ENCODE assay signal across 11 mouse cellular contexts in genomic region chrX:110817211-110817610, GRCm38 (mm10). TPM values are rescaled to one million over a fixed set of nuclear protein-coding genes. Genes with fewer than 3 reads are reported as not detected.
A peak's percentile ranks its signal among the peaks of the same experiment; 100 is the strongest.
DNase-seq lines count a peak whose midpoint lies in the region; ATAC-seq and TF ChIP-seq lines count a peak whose summit lies in the region.
"Had no signal": no experiment of that assay in that cellular context is flagged by ENCODE, and none has a peak within 500 bp of the region (broad histone marks: within the 10 kb centered on the region; RNA-seq: fewer than 3 reads in every experiment).

No protein-coding gene starts in this region.

- peak overlapping the region; percentile 49 for H3K9ac ChIP-seq in forebrain, embryonic 15.5 days (replicated peaks)
- H3K9ac ChIP-seq in midbrain, embryonic 12.5 days (replicated peaks): peak overlapping the region; percentile 74

- TF ChIP-seq POLR2A in thymus, adult 2 months (IDR thresholded peaks at IDR 0.05; ENCODE audit: control insufficient read depth, extremely low read depth, insufficient read depth, low read length, poor library complexity): no peak

- no peaks in the 10 kb centered on the region for H3K36me3 ChIP-seq in forebrain, embryonic 15.5 days
- no peaks in the 10 kb centered on the region for H3K36me3 ChIP-seq in midbrain, embryonic 12.5 days
- H3K36me3 ChIP-seq in thymus, adult 2 months (ENCODE audit: control insufficient read depth, insufficient read depth, low read length): no peaks in the 10 kb centered on the region

- no peak for TF ChIP-seq CTCF in thymus, adult 2 months (IDR thresholded peaks at IDR 0.05; ENCODE audit: borderline replicate concordance, control insufficient read depth, extremely low read depth, insufficient read depth, low read length, poor library complexity)

- peak overlapping the region; percentile 57 for H3K4me3 ChIP-seq in forebrain, embryonic 15.5 days
- peak overlapping the region; percentile 66 for H3K4me3 ChIP-seq in midbrain, embryonic 12.5 days
- no peak overlapping the region for H3K4me3 ChIP-seq in thymus, adult 2 months (ENCODE audit: control insufficient read depth, insufficient read depth, low read length)

- peaks cover 3% of the 10 kb centered on the region; the same call in 1 of the 2 replicates for H3K4me1 ChIP-seq in forebrain, embryonic 15.5 days
- no peaks in the 10 kb centered on the region for H3K4me1 ChIP-seq in midbrain, embryonic 12.5 days
- no peaks in the 10 kb centered on the region for H3K4me1 ChIP-seq in thymus, adult 2 months (replicated peaks; ENCODE audit: control insufficient read depth, insufficient read depth, low read length)

- intact Hi-C loops in left cerebral cortex, postnatal 14 days (cut with DNase I): no loop called here

- H3K9me3 ChIP-seq in forebrain, embryonic 15.5 days: no peaks in the 10 kb centered on the region
- no peaks in the 10 kb centered on the region for H3K9me3 ChIP-seq in midbrain, embryonic 12.5 days

- 18% methylated on average over 10 of the region's 10 CpGs for WGBS in forebrain, embryonic 15.5 days
- 14% methylated on average over 10 of the region's 10 CpGs for WGBS in midbrain, embryonic 12.5 days
- 10% methylated on average over 10 of the region's 10 CpGs for WGBS in thymus, adult 2 months

- no peaks in the 10 kb centered on the region for H3K27me3 ChIP-seq in forebrain, embryonic 15.5 days
- H3K27me3 ChIP-seq in midbrain, embryonic 12.5 days: no peaks in the 10 kb centered on the region
- H3K27me3 ChIP-seq in thymus, adult 2 months (ENCODE audit: control insufficient read depth, insufficient read depth, low read length): no peaks in the 10 kb centered on the region

- peak; percentile 2 to 3 for DNase-seq in cerebellum, postnatal 36 days
- DNase-seq in cerebellum, adult 11-12 months: no peak
- peak; percentile 3 for DNase-seq in ES-CJ7 (ENCODE audit: low read depth, low spot score)
- DNase-seq in thymus, adult 2 months: no peak
- DNase-seq in ovary, postnatal 36 days (ENCODE audit: low spot score): no peak
- DNase-seq in left cerebral cortex, postnatal 14 days (ENCODE audit: low spot score in 2 of 2): no peak
- DNase-seq: left cerebral cortex, postnatal 4 days; lung, postnatal 4 days had no signal

- peak overlapping the region; percentile 68; the same call in 1 of the 2 replicates for H3K27ac ChIP-seq in forebrain, embryonic 15.5 days (replicated peaks)
- H3K27ac ChIP-seq in midbrain, embryonic 12.5 days (replicated peaks): peak overlapping the region; percentile 95
- no peak overlapping the region for H3K27ac ChIP-seq in thymus, adult 2 months (ENCODE audit: control insufficient read depth, insufficient read depth, low read length)

- no peak for ATAC-seq in forebrain, embryonic 15.5 days (replicated peaks)
- ATAC-seq in midbrain, embryonic 12.5 days (ENCODE audit: low FRiP score, low read depth): no peak
- ATAC-seq: Patski had no signal

- peak overlapping the region; percentile 51 for H3K4me2 ChIP-seq in forebrain, embryonic 15.5 days (replicated peaks)
- H3K4me2 ChIP-seq in midbrain, embryonic 12.5 days (replicated peaks): peak overlapping the region; percentile 42

RNA-seq across cellular contexts. Expression of gene Pou3f4, which starts 3.1 kb away (rescaled TPM):
- polyA plus RNA-seq in forebrain, embryonic 15.5 days (2015; fragmentation: Nextera tagmentation; extraction: Ambion mirVana): 12.6 and 15.0 TPM in 2 replicates
- 41.6 and 43.0 TPM in 2 replicates for polyA plus RNA-seq in midbrain, embryonic 12.5 days (2016; fragmentation: Nextera tagmentation; extraction: Ambion mirVana)
- polyA plus RNA-seq in thymus, adult 2 months (2012; rRNA removed): not detected in 2 replicates
- total RNA-seq in left cerebral cortex, postnatal 14 days (2021): 1 to 10 TPM; 3.3 to 6.2 TPM
- polyA plus RNA-seq: Patski had no signal

Comparison
In these comparisons a context has a peak if more than half of its experiments do, and no peak if none do; other contexts are left out.
1. DNase-seq: peak in cerebellum, postnatal 36 days (2 of 2) and ES-CJ7 (single experiment); none in cerebellum, adult 11-12 months (single experiment), thymus, adult 2 months (single experiment), ovary, postnatal 36 days (single experiment) and left cerebral cortex, postnatal 14 days (0 of 2).
2. RNA of gene Pou3f4, which starts 3.1 kb away (polyA plus RNA-seq): 41.6 to 43.0 TPM in midbrain, embryonic 12.5 days and 12.6 to 15.0 TPM in forebrain, embryonic 15.5 days; not detected in thymus, adult 2 months; every median in the first group is over 10 times any median in the second.